Mouse (Mus musculus): ENCODE data around the gene Ctdnep1.
A peak's percentile ranks its signal among the peaks of the same experiment; 100 is the strongest.

Ctdnep1 gene

GRCm38 (mm10) chr11:69981141-69981762 lies at the start of gene Ctdnep1:
Gene Ctdnep1 (plus strand): TSS chr11:69981156.
- H3K27me3 ChIP-seq (ENCODE audit: control insufficient read depth, insufficient read depth, low read length, poor library complexity, severe bottlenecking), result no peaks in the 10 kb centered on the region; the same call in 1 of the 2 replicates
- peaks cover 11% of the 10 kb centered on the region for H3K36me3 ChIP-seq (ENCODE audit: control insufficient read depth, insufficient read depth, low read length, poor library complexity, severe bottlenecking)
- no peak for DNase-seq (ENCODE audit: low read depth, low spot score)

GRCm38 (mm10) chr11:69931769-69932168 lies 49.2 kb upstream of the Ctdnep1 start:
- H3K36me3 ChIP-seq (ENCODE audit: control insufficient read depth, insufficient read depth, low read length, poor library complexity, severe bottlenecking), result no peaks in the 10 kb centered on the region
- DNase-seq (ENCODE audit: low read depth, low spot score), result no peak

GRCm38 (mm10) chr11:69932254-69932653 lies 48.7 kb upstream of the Ctdnep1 start:
- Histone ChIP-seq H3K27me3 (ENCODE audit: control insufficient read depth, insufficient read depth, low read length, poor library complexity, severe bottlenecking) (peaks cover 3% of the 10 kb centered on the region), H3K36me3 (ENCODE audit: control insufficient read depth, insufficient read depth, low read length, poor library complexity, severe bottlenecking) (no peaks in the 10 kb centered on the region)
- DNase-seq (ENCODE audit: low read depth, low spot score), result peak; percentile 47

More at GRCm38 (mm10) chr11:69931769-69932168, 49.2 kb upstream of the Ctdnep1 start:
- peaks cover 3% of the 10 kb centered on the region for H3K27me3 ChIP-seq (ENCODE audit: control insufficient read depth, insufficient read depth, low read length, poor library complexity, severe bottlenecking)

- Histone ChIP-seq H3K36me3 (ENCODE audit: control insufficient read depth, insufficient read depth, low read length, poor library complexity, severe bottlenecking) (no peaks in the 10 kb centered on the region), H3K27me3 (ENCODE audit: control insufficient read depth, insufficient read depth, low read length, poor library complexity, severe bottlenecking) (peaks cover 3% of the 10 kb centered on the region)
- no peak for DNase-seq (ENCODE audit: low read depth, low spot score)
Observed at GRCm38 (mm10) chr11:69933066-69933465, 47.9 kb upstream of the Ctdnep1 start.

GRCm38 (mm10) chr11:69934169-69934568 lies 46.8 kb upstream of the Ctdnep1 start:
- peak; percentile 91 for DNase-seq (ENCODE audit: low read depth, low spot score)
- Histone ChIP-seq H3K27me3 (ENCODE audit: control insufficient read depth, insufficient read depth, low read length, poor library complexity, severe bottlenecking) (peaks cover 3% of the 10 kb centered on the region), H3K36me3 (ENCODE audit: control insufficient read depth, insufficient read depth, low read length, poor library complexity, severe bottlenecking) (no peaks in the 10 kb centered on the region)

- peaks cover 3% of the 10 kb centered on the region for H3K27me3 ChIP-seq (ENCODE audit: control insufficient read depth, insufficient read depth, low read length, poor library complexity, severe bottlenecking)
- no peak for DNase-seq (ENCODE audit: low read depth, low spot score)
- H3K36me3 ChIP-seq (ENCODE audit: control insufficient read depth, insufficient read depth, low read length, poor library complexity, severe bottlenecking), result no peaks in the 10 kb centered on the region
Observed at GRCm38 (mm10) chr11:69934681-69935080, 46.3 kb upstream of the Ctdnep1 start.

- DNase-seq (ENCODE audit: low read depth, low spot score), result peak; percentile 89
- Histone ChIP-seq H3K27me3 (ENCODE audit: control insufficient read depth, insufficient read depth, low read length, poor library complexity, severe bottlenecking) (peaks cover 3% of the 10 kb centered on the region), H3K36me3 (ENCODE audit: control insufficient read depth, insufficient read depth, low read length, poor library complexity, severe bottlenecking) (no peaks in the 10 kb centered on the region)
Observed at GRCm38 (mm10) chr11:69935137-69935879, 45.6 kb upstream of the Ctdnep1 start, which contains the start of gene Ybx2. Gene Ybx2 (plus strand): TSS chr11:69935796.

- H3K27me3 ChIP-seq (ENCODE audit: control insufficient read depth, insufficient read depth, low read length, poor library complexity, severe bottlenecking), result peaks cover 3% of the 10 kb centered on the region
Observed at GRCm38 (mm10) chr11:69936156-69936555, 44.8 kb upstream of the Ctdnep1 start.

GRCm38 (mm10) chr11:69936714-69937347 lies 44.1 kb upstream of the Ctdnep1 start:
- no peaks in the 10 kb centered on the region for H3K36me3 ChIP-seq (ENCODE audit: control insufficient read depth, insufficient read depth, low read length, poor library complexity, severe bottlenecking)
- DNase-seq (ENCODE audit: low read depth, low spot score), result no peak
- H3K27me3 ChIP-seq (ENCODE audit: control insufficient read depth, insufficient read depth, low read length, poor library complexity, severe bottlenecking), result peaks cover 3% of the 10 kb centered on the region

More at GRCm38 (mm10) chr11:69936156-69936555, 44.8 kb upstream of the Ctdnep1 start:
- H3K36me3 ChIP-seq (ENCODE audit: control insufficient read depth, insufficient read depth, low read length, poor library complexity, severe bottlenecking), result no peaks in the 10 kb centered on the region
- DNase-seq (ENCODE audit: low read depth, low spot score), result peak; percentile 30

- H3K27me3 ChIP-seq (ENCODE audit: control insufficient read depth, insufficient read depth, low read length, poor library complexity, severe bottlenecking), result peaks cover 3% of the 10 kb centered on the region
- DNase-seq (ENCODE audit: low read depth, low spot score), result no peak
Observed at GRCm38 (mm10) chr11:69937385-69937784, 43.6 kb upstream of the Ctdnep1 start.

GRCm38 (mm10) chr11:69937834-69938233 lies 43.1 kb upstream of the Ctdnep1 start:
- DNase-seq (ENCODE audit: low read depth, low spot score), result no peak
- H3K36me3 ChIP-seq (ENCODE audit: control insufficient read depth, insufficient read depth, low read length, poor library complexity, severe bottlenecking), result no peaks in the 10 kb centered on the region
- peaks cover 3% of the 10 kb centered on the region for H3K27me3 ChIP-seq (ENCODE audit: control insufficient read depth, insufficient read depth, low read length, poor library complexity, severe bottlenecking)

More at GRCm38 (mm10) chr11:69937385-69937784, 43.6 kb upstream of the Ctdnep1 start:
- no peaks in the 10 kb centered on the region for H3K36me3 ChIP-seq (ENCODE audit: control insufficient read depth, insufficient read depth, low read length, poor library complexity, severe bottlenecking)

- H3K27me3 ChIP-seq (ENCODE audit: control insufficient read depth, insufficient read depth, low read length, poor library complexity, severe bottlenecking), result peaks cover 3% of the 10 kb centered on the region
- no peak for DNase-seq (ENCODE audit: low read depth, low spot score)
- no peaks in the 10 kb centered on the region for H3K36me3 ChIP-seq (ENCODE audit: control insufficient read depth, insufficient read depth, low read length, poor library complexity, severe bottlenecking)
Observed at GRCm38 (mm10) chr11:69938401-69938979, 42.5 kb upstream of the Ctdnep1 start.

GRCm38 (mm10) chr11:69939181-69939580 lies 41.8 kb upstream of the Ctdnep1 start:
- DNase-seq (ENCODE audit: low read depth, low spot score), result no peak
- Histone ChIP-seq H3K27me3 (ENCODE audit: control insufficient read depth, insufficient read depth, low read length, poor library complexity, severe bottlenecking) (peaks cover 3% of the 10 kb centered on the region), H3K36me3 (ENCODE audit: control insufficient read depth, insufficient read depth, low read length, poor library complexity, severe bottlenecking) (no peaks in the 10 kb centered on the region)

- no peak for DNase-seq (ENCODE audit: low read depth, low spot score)
- Histone ChIP-seq H3K27me3 (ENCODE audit: control insufficient read depth, insufficient read depth, low read length, poor library complexity, severe bottlenecking) (peaks cover 3% of the 10 kb centered on the region), H3K36me3 (ENCODE audit: control insufficient read depth, insufficient read depth, low read length, poor library complexity, severe bottlenecking) (no peaks in the 10 kb centered on the region)
Observed at GRCm38 (mm10) chr11:69939731-69940130, 41.2 kb upstream of the Ctdnep1 start.

All from splenic B cell, adult 2 months (primary cell).